Mouse (Mus musculus) hindbrain, embryonic 12.5 days (tissue): ENCODE measurements at regions not wholly inside any gene's neighbourhood (a gene's known extent, or its start where the extent isn't known, plus 50 kb on each side); places are given as distances from the start of the nearest gene placed in this dataset.

Source experiments
- ATAC-seq: fragments of 200-750 bp; cut with Nextera tagmentation; 2 replicates; pipeline ENCODE4 v1.8.0; 2017; ENCODE audit warnings: moderate TSS enrichment; ENCODE audit not compliant: low FRiP score
- H3K27ac ChIP-seq: fragments of 300-500 bp; sonication (generic); 2 replicates; pipeline ENCODE4 v1.5.1; 2016; ENCODE audit warnings: mild to moderate bottlenecking
- H3K27me3 ChIP-seq: fragments of 300-500 bp; sonication (generic); 2 replicates; pipeline ENCODE4 v1.6.1; 2016; ENCODE audit warnings: mild to moderate bottlenecking
- H3K36me3 ChIP-seq: fragments of 300-500 bp; sonication (generic); 2 replicates; pipeline ENCODE4 v1.6.1; 2016; ENCODE audit warnings: mild to moderate bottlenecking
- H3K4me1 ChIP-seq: fragments of 300-500 bp; sonication (generic); 2 replicates; pipeline ENCODE4 v1.6.1; 2016
- H3K4me2 ChIP-seq: fragments of 300-500 bp; sonication (generic); replicated peaks from 2 replicates; pipeline ENCODE4 v1.6.1; 2016; ENCODE audit warnings: mild to moderate bottlenecking
- H3K4me3 ChIP-seq: fragments of 300-500 bp; sonication (generic); 2 replicates; pipeline ENCODE4 v1.5.1; 2016; ENCODE audit warnings: mild to moderate bottlenecking
- H3K9ac ChIP-seq: fragments of 300-500 bp; sonication (generic); 2 replicates; pipeline ENCODE4 v1.6.1; 2016; ENCODE audit warnings: mild to moderate bottlenecking, moderate library complexity
- H3K9me3 ChIP-seq: fragments of 300-500 bp; sonication (generic); replicated peaks from 2 replicates; pipeline ENCODE4 v1.6.1; 2016; ENCODE audit warnings: mild to moderate bottlenecking
- WGBS: fragments of 180-500 bp; shearing (Covaris S2); methylation state at CpG from one replicate; pipeline ENCODE4 v1.1.7; 2016; 5-methylcytosine and 5-hydroxymethylcytosine counted together

GRCm38 (mm10) chr17:9796225-9796988 lies 126.9 kb upstream of the Pabpc6 start:
- H3K27ac ChIP-seq: no peak overlapping the region
- ATAC-seq: peak; percentile 69
- no peaks in the 10 kb centered on the region for H3K27me3 ChIP-seq
- no peak overlapping the region for H3K4me2 ChIP-seq
- no peaks in the 10 kb centered on the region for H3K4me1 ChIP-seq
- H3K9ac ChIP-seq: no peak overlapping the region
- H3K4me3 ChIP-seq: no peak overlapping the region
- H3K9me3 ChIP-seq: no peaks in the 10 kb centered on the region
- 50% methylated on average over 13 of the region's 13 CpGs for WGBS
- no peaks in the 10 kb centered on the region for H3K36me3 ChIP-seq

GRCm38 (mm10) chr17:9778866-9779265 lies 109.3 kb upstream of the Pabpc6 start:
- 87% methylated on average over 5 of the region's 5 CpGs for WGBS
- Histone ChIP-seq H3K4me1 (peaks cover 24% of the 10 kb centered on the region), H3K36me3 (no peaks in the 10 kb centered on the region), H3K27me3 (no peaks in the 10 kb centered on the region), H3K27ac (no peak overlapping the region), H3K4me2 (no peak overlapping the region), H3K4me3 (no peak overlapping the region), H3K9ac (no peak overlapping the region), H3K9me3 (no peaks in the 10 kb centered on the region)
- ATAC-seq: no peak

- ATAC-seq: no peak
- Histone ChIP-seq H3K4me2 (no peak overlapping the region), H3K36me3 (no peaks in the 10 kb centered on the region), H3K27me3 (no peaks in the 10 kb centered on the region), H3K9me3 (no peaks in the 10 kb centered on the region), H3K27ac (peak overlapping the region; percentile 80), H3K4me1 (peaks cover 24% of the 10 kb centered on the region), H3K9ac (no peak overlapping the region), H3K4me3 (no peak overlapping the region)
Observed at GRCm38 (mm10) chr17:9777165-9777564, 107.6 kb upstream of the Pabpc6 start.

GRCm38 (mm10) chr17:9776286-9777016 lies 106.9 kb upstream of the Pabpc6 start:
- H3K9ac ChIP-seq: no peak overlapping the region
- H3K4me3 ChIP-seq: no peak overlapping the region
- H3K27ac ChIP-seq: peak overlapping the region; percentile 80
- peaks cover 24% of the 10 kb centered on the region for H3K4me1 ChIP-seq
- ATAC-seq: peak; percentile 84
- 31% methylated on average over 8 of the region's 9 CpGs for WGBS
- H3K27me3 ChIP-seq: no peaks in the 10 kb centered on the region
- H3K4me2 ChIP-seq: no peak overlapping the region
- no peaks in the 10 kb centered on the region for H3K36me3 ChIP-seq
- no peaks in the 10 kb centered on the region for H3K9me3 ChIP-seq

GRCm38 (mm10) chr17:9775668-9776151 lies 106.2 kb upstream of the Pabpc6 start:
- no peak overlapping the region for H3K4me3 ChIP-seq
- no peaks in the 10 kb centered on the region for H3K9me3 ChIP-seq
- H3K27ac ChIP-seq: peak overlapping the region; percentile 80
- no peaks in the 10 kb centered on the region for H3K27me3 ChIP-seq
- peak; percentile 88 for ATAC-seq
- H3K36me3 ChIP-seq: no peaks in the 10 kb centered on the region
- peaks cover 24% of the 10 kb centered on the region for H3K4me1 ChIP-seq
- no peak overlapping the region for H3K9ac ChIP-seq
- 21% methylated on average over 9 of the region's 9 CpGs for WGBS
- no peak overlapping the region for H3K4me2 ChIP-seq

- Histone ChIP-seq H3K9ac (no peak overlapping the region), H3K4me1 (peaks cover 24% of the 10 kb centered on the region), H3K36me3 (no peaks in the 10 kb centered on the region), H3K27ac (peak overlapping the region; percentile 80), H3K4me3 (no peak overlapping the region), H3K27me3 (no peaks in the 10 kb centered on the region), H3K9me3 (no peaks in the 10 kb centered on the region), H3K4me2 (no peak overlapping the region)
- peak; percentile 38; the same call in 1 of the 2 replicates for ATAC-seq
- WGBS: 54% methylated on average over 11 of the region's 11 CpGs
Observed at GRCm38 (mm10) chr17:9774740-9775629, 105.5 kb upstream of the Pabpc6 start.

- Histone ChIP-seq H3K9ac (no peak overlapping the region), H3K27ac (0 out of 2 replicates have a peak overlapping the region, but pooled peaks have one; percentile 80)
- WGBS: 86% methylated on average over 2 of the region's 2 CpGs
Observed at GRCm38 (mm10) chr17:9773744-9774143, 104.2 kb upstream of the Pabpc6 start.

GRCm38 (mm10) chr17:9768275-9768674 lies 98.8 kb upstream of the Pabpc6 start:
- no peaks in the 10 kb centered on the region for H3K9me3 ChIP-seq
- peaks cover 18% of the 10 kb centered on the region for H3K4me1 ChIP-seq
- ATAC-seq: no peak
- no peak overlapping the region for H3K27ac ChIP-seq
- no peak overlapping the region for H3K4me2 ChIP-seq
- H3K9ac ChIP-seq: no peak overlapping the region
- H3K27me3 ChIP-seq: no peaks in the 10 kb centered on the region
- H3K36me3 ChIP-seq: no peaks in the 10 kb centered on the region
- no peak overlapping the region for H3K4me3 ChIP-seq

More at GRCm38 (mm10) chr17:9773744-9774143, 104.2 kb upstream of the Pabpc6 start:
- Histone ChIP-seq H3K27me3 (no peaks in the 10 kb centered on the region), H3K4me1 (peaks cover 24% of the 10 kb centered on the region), H3K4me3 (no peak overlapping the region), H3K9me3 (no peaks in the 10 kb centered on the region), H3K4me2 (no peak overlapping the region), H3K36me3 (no peaks in the 10 kb centered on the region)
- no peak for ATAC-seq

GRCm38 (mm10) chr17:9765680-9766250 lies 96.2 kb upstream of the Pabpc6 start:
- peak overlapping the region; percentile 87; the same call in 1 of the 2 replicates for H3K27ac ChIP-seq
- H3K36me3 ChIP-seq: no peaks in the 10 kb centered on the region
- 55% methylated on average over 5 of the region's 5 CpGs for WGBS
- H3K4me2 ChIP-seq: no peak overlapping the region
- peaks cover 32% of the 10 kb centered on the region for H3K4me1 ChIP-seq
- no peaks in the 10 kb centered on the region for H3K9me3 ChIP-seq
- no peak for ATAC-seq
- H3K9ac ChIP-seq: no peak overlapping the region
- H3K4me3 ChIP-seq: no peak overlapping the region
- no peaks in the 10 kb centered on the region for H3K27me3 ChIP-seq

GRCm38 (mm10) chr17:9764701-9765359 lies 95.3 kb upstream of the Pabpc6 start:
- peak; percentile 92 for ATAC-seq
- peaks cover 39% of the 10 kb centered on the region for H3K4me1 ChIP-seq

GRCm38 (mm10) chr17:9764041-9764606 lies 94.6 kb upstream of the Pabpc6 start:
- Histone ChIP-seq H3K9me3 (no peaks in the 10 kb centered on the region), H3K27me3 (no peaks in the 10 kb centered on the region), H3K4me1 (peaks cover 44% of the 10 kb centered on the region), H3K9ac (peak overlapping the region; percentile 44; the same call in 1 of the 2 replicates), H3K27ac (peak overlapping the region; percentile 87), H3K4me3 (peak overlapping the region; percentile 35), H3K4me2 (peak overlapping the region; percentile 66), H3K36me3 (no peaks in the 10 kb centered on the region)
- 6% methylated on average over 8 of the region's 9 CpGs for WGBS
- peak; percentile 39; the same call in 1 of the 2 replicates for ATAC-seq

More at GRCm38 (mm10) chr17:9764701-9765359, 95.3 kb upstream of the Pabpc6 start:
- no peaks in the 10 kb centered on the region for H3K27me3 ChIP-seq
- H3K4me2 ChIP-seq: peak overlapping the region; percentile 66
- under 1% methylated on average over 22 of the region's 22 CpGs for WGBS
- no peaks in the 10 kb centered on the region for H3K9me3 ChIP-seq
- peak overlapping the region; percentile 44 for H3K9ac ChIP-seq
- H3K27ac ChIP-seq: peak overlapping the region; percentile 87
- H3K36me3 ChIP-seq: no peaks in the 10 kb centered on the region
- H3K4me3 ChIP-seq: peak overlapping the region; percentile 35
